Mouse (Mus musculus) c-Kit-positive CD71-positive TER-119-positive erythroid progenitor cells, embryonic 14.5 days (primary cell): ENCODE results near the gene Cym.

Experiments
- DNase-seq: peaks from one replicate; pipeline ENCODE4 v3.0.0-alpha.2; 2013; ENCODE audit warnings: low spot score

The Cym gene

DNA sequence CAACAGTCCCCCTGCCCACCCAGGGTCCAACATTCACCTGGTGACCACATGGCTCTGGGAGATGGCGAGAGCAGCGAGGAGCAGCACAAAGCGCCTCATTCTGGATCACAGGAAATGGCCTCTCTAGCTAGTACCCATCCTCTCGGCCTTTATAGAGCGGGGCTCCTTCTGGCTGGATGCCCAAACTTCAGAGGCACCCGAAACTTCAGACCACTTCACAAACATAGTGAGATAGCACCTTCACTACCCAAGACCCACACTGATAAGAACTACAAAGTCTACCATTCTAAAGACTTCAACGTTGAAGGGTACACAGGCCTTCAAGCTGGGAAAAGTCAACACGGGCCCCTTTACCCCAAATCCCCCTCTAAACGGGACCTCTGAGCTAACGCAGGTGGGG is at the start of gene Cym:
Gene Cym (minus strand): TSS at position 125 of the 400 bp plus-strand sequence.
- no peak for DNase-seq

DNA sequence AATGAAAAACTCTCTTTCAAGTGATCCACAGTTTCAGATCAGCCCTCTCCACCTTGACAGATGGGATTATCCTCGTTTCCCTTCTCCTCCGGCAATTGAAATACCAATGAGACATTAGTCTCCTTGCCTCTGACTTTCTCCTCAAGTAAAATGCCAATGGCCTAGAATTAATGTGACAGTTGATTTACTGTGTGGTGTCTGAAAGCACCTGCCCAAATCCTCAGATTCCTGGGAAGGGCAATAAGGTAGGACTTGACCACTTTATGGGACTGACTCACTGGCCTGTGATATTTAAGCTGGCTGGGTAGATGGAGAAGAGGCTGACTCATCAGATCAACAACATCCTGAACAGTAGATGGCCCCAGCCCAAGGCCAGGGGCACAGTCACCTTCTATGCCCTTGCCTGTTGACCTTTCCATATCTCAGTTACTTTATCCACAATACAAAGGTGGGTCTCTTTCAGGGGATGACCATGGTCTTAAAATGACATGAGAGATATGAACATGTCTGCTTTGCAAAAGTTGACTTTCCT is 45.3 kb upstream of the Cym start:
- no peak for DNase-seq

DNA sequence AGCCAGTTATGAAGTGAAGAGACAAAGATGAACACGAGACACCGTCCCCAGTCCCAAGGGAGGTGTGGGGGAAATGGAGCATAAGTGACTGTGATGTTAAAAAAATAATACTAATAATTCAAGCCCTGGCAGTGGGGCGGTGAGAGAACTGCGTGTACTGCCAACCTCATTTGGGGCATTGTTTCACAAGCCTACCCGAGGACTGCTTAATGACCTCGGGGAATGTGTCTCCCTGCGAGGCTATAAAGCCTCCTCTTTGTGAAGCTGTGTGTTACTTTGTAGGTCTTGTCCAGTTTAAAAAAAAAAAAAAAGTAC is 40.3 kb upstream of the Cym start:
- DNase-seq: no peak

DNA sequence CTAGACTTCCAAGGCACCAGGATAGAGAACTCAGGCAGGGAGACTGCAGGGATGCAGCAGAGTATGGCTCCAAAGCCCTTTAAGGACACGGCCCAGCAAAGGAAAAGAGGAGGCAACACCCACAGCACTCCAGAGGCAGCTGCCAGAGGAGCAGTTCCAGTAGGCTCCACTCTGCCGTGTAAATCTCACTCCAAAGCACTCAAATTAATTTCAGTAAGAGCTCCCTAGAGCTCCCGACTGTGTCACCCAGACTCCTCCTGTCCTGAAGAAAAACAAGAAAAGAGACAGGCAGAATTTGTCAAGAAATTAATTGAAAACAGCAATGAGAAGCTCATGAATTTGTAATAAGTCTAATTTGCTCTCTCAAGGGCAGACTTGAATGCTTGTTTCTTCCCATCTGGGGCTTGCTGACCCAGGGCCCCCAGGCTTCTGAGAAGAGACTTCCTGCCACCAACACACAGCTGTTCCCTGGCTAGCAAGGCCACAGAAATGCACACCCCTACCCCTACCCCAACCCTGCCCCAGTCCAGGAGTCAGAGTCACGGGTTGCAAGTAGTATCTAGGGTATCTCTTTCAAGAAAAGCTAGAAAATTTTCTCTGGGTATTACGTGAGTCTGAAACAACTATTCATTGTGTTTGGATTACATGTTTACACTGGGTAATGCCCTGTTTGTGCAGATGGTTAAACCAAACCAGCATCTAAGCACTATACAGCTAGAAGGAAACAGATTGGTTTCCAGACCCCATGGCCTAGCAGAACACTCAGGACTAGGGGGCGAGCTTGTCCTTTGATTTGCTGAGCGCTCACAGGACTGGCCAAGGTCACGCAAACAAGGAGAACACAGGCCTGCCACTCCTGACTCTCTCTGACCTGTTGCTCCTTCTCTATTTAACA is 39.7 kb upstream of the Cym start:
- DNase-seq: no peak

DNA sequence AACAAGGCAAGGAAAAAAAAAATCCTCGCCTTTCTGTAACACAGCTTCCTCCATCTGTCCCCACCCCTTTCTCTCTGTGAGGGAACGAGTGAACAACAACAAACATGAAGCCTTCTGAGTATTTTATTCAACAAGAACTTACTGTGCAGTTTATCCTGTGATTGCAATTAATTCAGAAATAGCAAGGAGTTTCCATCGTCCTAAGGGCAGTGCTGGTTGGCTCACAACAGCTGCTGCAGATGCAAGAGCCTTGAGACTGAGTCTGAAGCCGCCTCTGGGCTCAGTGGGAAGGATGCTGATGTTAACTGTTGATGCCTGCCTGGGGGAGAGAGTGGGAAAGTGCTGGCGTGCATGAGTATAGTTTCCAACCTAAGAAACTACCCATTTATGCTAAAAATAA is 36.4 kb upstream of the Cym start:
- no peak for DNase-seq

DNA sequence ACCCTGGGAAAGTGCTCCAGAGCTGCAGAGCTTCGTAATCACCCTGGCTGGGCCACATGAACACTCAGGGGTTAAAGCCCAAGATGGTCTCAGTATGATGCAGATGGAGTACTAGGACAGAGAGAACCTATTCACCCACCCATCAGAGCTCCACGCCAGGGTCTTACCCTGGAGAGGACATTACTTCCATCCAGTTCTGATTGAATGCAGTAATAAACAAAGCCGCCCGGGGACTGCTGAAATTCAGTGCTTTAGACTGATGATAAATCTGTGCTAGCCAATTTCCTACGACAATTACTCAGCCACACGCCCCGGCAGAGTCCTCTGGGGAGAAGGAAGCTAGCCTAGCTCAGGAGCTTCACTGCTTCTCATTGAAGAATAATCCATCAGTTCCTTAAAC is 35.2 kb upstream of the Cym start:
- DNase-seq: no peak

DNA sequence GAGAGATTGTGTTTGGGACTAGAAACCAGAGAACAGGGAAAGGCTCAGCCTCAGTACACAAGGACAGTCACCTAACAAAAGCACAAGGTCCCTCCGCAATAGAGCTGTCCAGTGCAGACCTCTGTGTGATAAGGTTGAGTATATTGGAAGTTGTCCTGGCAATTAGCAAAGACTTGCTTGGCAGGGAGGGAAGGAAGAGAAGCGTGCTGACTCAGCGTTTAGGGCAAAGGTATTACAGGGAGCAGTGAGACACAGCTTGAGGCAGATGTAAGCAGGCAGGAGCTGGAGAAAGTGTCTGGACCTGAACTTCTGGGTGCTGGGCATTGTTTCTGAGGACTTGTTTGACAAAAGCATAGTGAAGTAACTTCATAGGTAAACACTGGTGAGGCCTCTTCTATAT is 34.5 kb upstream of the Cym start:
- DNase-seq: no peak

DNA sequence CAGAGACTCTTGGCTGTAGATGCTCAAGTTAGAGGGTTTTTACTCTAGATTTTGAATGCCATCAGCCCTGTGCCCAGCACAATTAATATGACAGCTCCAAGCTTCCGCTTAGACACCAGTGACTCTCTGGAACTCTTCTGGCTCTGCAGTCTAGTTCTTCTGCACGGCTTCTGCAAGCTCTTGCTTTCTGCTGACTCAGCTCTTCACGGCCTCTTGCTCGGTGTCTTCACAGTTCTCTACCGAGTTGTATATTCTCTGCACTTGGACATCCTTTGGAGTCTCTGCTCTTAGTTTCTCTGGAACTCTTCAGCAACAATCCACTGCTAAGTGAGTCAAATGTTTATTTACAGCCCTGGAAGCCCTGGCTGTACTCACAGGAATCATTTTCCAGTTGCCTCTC is 32.4 kb upstream of the Cym start:
- no peak for DNase-seq

DNA sequence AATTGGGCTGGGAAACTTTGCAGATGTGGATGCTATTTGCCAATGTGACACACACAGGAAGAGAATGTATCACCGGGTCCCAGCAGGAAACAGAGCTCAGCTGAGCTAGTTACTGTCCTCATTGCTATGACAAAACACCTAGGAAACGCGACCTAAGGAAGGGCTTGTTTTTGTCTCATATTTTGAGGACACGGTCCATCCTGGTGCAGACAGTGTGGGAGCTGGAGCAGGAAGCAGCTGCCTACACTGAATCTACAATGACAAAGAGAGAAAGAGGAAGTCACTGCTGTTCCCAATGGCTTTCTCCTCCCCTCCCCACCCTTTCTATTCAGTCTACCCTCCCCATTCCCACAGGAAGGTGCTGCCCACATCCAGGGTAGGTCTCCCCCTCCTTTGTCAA is 30.5 kb upstream of the Cym start:
- DNase-seq: no peak

DNA sequence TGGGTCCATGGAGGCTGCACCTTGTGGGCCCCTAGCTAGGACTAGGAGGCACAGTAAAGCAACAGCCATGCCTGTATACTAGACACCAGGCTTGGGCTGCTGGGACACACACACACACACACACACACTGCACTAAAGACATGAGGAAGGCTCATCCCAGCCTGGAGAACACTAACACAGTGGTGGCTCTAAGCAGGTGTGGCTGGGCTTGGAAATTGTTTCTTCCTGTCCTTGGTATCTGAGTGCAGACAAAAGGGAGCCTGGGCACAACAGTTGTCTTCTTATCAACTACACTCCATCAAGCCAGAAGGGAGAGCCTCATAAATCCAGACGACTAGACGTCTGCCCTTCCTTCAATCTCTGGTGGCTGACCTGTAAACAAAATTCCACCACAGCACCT is 28.8 kb upstream of the Cym start:
- DNase-seq: no peak

DNA sequence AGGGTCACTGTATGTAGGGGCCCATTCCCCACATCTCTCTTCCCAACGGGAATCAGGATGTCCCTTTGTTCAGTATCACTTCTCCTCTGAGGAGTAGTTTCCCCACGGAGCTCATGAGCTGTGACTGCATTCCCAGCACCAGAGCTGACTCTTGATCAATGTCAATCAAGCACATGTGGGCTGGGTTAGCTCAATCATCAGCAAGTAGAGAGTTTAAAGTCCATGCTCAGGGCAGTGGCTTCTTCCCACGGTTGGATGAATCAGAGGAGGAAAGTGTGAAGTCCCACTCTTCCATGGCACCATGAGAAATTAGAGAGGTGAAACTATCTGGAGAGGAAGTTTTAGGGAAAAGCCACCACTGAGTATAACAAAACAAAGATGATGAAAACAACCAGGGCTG is 27.5 kb upstream of the Cym start:
- no peak for DNase-seq

DNA sequence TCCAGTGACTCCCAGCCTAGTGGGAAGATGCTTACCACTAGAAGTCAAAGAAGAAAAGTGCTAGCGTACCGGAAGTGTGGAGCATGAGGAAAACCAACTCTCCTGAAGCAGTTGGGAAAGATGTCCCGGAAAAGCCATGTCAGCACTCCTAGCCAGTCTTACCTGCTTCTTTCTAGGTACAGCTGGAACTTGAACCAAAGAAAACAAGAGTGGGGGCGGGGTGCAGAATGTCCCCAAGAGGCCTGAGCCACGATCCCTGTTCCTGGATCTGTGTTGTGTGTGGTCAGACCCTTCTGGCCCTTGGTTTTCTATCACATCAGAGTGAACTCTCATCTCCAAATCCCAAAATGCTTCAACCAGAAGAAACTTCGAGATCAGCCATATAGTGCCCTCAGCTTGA is 25.3 kb upstream of the Cym start:
- no peak for DNase-seq

DNA sequence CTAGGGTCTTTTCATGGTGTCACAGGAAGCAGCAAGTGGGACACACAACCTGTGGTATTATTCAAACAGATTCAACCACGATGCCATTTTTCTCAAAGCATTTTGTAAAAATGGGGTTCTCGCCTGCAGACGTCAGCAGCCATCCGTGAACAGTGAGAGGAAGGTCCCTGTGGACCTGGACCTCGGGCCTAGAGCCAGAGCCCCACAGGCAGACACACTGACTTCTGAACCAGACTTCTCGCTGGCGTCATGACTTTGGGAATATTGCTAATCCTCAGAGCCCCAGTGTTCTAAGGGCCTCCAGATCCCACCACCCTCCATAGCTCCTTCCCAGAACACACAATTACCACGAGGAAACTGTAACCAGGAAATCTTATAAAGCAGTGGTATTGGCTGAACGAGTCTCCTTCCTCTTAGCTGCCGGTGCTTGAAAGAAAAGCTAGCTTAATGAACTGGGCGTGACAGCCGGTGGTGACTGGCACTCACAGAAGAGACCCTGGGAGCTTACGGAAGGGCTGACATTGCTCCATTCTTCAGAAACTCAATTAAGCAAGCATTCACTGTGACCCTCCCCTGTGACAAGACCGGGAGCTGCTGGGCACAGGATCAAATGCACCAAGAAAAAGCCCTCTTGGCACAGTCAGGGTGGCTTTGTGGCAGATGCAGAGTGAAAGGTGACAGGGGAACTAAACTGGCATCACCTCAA is 20.0 kb upstream of the Cym start:
- DNase-seq: no peak

DNA sequence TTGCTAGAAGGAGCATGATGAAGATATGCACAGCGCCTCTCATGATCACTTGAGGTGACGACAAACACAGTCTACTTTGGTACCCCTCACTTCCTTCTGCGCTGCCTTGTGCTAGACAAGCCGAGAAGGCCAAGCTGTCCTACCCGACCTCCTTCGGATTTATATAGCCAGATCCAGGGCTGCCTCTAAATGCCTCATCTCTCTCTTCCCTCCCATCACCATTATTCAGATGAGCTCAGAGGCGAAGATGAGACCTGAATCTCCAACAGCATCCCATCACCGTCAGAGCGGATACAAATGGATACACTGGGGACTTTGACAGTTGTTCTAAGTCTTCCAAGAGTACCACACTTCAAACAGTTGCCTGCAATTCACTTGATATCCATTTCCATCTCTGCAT is 18.1 kb upstream of the Cym start, which contains the start of gene Prok1:
Gene Prok1 (minus strand): TSS at position 101 of the 400 bp plus-strand sequence.
- no peak for DNase-seq

DNA sequence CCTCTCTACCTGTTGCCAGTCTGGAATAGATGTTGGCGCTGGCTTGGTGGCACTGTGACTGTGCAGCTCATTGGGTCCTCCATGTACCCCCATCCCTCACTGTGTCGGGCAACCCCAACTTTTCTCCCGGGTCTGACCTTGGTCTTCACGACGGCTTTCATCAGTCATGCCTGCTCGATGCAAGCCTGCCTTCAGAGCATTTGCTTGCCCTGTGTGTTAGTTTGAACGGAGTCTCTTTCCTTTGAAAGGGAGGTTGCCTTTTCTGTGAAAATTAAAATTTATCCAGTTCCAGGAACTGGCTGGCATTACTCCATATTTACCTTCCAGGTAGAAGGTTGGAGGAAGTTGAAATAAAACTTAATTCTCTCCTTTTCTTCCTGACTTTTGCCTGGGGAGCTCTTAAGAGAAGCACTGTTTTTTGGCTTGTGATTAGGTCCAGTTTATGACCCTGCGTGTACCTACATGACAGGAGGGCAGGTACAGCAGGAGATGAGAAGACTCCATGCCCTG is 17.0 kb upstream of the Cym start:
- no peak for DNase-seq

DNA sequence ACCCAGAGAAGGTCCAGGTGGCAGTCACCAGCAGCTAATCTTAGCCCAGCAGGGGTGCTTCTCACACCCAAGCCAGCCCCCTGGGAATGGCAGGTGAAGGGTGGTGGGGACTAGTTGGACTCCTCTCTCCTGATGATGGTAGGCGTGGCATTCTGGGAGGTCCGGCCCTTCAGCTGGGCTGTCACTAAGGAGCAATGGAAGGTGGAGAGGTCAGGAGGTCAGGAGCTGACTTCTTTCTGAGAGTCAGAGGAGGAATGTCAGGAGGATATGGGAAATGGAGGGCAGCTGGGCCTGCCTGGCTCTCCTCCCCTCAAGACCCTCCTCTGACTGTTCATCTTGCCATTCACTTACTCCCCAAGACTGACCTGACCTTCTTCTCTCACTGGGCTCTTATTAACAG is 16.5 kb upstream of the Cym start:
- DNase-seq: no peak

DNA sequence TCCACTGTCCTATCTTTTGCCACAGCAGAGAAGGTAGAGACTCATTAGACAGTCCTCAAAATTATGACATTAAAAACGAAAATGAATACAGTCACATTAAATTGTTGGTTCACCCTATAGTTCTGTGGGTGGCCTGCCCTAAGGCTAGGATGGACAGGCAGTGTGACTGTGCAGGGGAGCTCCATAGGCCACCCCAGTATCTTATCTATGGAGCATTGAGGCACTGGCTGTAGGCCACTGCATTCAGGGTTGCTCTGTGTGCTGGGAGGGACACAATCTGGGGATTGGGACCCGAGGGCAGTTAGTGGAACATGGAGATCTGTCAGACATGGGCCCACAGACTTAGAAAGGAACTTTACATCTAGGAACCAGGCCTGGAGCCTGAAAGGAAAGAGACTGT is 12.4 kb upstream of the Cym start:
- no peak for DNase-seq

DNA sequence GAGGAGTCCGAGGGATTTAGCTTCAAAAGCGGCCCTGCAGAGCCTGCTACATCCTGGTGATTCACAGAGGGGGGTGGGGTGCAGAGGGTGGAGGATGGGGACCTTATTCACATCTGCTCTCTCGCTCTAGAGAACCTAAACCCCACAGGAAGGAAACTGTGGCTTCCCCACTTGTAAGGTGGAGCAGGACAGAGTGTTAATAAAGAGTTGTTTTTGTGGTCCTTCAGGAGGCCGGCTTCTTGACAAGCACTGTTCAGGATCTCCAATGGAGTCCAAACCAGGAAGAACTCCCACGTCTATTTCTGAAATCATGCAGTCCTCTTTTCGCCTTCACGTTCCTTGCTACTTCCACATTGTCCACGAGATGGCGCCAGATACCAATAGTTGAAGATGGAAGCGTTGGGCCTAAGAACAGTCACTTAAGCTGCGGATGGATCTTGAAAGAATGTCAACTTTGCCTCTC is 11.8 kb upstream of the Cym start:
- DNase-seq: peak; percentile 69

DNA sequence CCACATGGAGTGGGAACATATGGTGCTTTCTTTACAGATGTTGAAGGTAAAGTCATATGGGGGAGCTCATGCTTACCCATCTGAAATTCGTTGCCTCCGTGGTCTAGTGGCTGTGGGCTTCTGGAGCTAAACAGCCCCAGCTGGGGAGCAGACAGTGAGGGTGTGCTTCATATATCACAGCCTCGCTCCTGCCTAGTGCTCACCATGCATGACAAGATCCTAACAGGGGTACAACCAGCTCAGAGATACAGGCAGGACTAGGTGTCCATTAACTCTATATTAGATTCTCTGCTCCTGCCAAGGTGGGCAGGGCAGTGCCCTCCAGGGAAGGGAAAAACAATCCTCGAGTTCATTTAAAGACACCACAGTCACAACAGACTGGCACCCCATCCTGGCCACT is 9.7 kb upstream of the Cym start:
- DNase-seq: no peak

DNA sequence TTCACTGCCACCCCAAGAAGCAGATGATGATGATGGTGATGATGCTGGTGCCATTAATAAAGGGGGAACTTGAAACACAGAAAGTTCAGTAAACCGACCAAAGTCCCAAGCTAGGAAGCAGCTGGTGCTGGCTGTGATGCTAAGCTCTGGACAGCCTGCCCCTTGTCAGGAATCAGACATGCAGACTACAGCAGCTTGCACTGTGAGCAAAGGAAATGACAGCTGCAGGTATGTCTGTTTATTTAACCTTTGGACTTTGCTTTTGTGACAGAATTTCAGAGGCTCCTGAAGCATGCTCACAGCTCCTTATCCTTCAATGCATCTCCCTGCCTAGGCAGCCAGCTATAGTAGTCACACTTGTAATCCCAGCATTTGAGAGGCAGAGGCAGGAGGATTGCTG is 9.0 kb upstream of the Cym start, which contains the start of gene A630076J17Rik:
Gene A630076J17Rik (plus strand): TSS at position 88 of the 400 bp plus-strand sequence.
- DNase-seq: no peak

DNA sequence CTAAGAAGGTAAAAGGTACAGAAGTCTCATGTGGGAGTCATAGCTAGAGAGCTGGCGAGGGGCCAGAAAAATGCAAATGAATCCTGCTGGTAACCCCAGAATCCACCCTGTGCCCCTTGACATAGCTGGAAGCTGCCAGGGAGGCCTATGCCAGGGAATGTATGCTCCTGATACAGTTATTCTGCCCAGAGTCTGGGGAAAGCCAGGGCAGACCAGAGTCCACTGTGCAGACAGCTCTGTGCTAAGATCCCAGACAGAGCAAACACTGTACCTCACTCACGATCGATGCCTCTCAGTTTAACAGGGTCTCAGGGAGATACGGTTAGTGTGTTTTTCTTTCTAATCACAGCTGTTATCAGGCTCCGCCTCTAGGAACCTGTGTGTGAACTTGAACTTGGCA is 8.3 kb upstream of the Cym start:
- no peak for DNase-seq

DNA sequence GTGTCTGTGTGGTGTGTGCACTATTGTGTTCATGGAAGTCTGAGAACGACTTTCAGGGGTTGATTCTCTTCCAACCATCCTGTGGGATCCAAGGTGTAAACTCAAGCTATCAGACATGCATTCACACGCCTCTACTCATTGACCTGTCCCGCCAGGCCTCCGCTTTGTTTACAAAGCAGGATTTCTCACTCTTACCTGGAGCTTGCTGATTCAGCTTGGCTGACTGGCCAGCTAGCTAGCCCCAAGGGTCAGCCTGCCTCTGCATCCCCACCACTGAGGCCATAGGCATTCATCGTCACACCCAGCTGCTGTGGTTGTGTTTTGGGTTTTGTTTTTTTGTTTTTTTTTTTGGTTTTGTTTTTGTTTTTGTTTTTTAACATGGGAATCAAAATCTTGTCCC is 7.7 kb upstream of the Cym start:
- DNase-seq: no peak

DNA sequence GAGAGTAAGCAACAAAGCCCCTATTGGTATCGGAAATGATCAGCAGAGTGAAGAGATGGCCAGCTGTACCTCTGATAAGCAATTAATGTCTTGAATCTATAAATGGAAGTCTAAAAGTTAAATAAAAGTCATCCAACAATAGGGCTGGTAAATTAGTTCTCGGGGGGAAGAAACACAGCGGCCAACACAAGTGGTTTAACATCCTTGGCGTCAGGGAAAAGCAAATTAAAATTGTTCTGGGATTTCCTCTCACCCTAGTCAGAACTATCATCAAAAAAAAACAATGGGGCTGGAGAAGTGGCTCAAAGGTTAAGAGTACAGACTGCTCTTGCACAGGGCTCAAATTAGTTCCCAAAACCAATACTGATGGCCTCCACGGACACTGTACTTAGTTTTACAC is 4.3 kb upstream of the Cym start:
- no peak for DNase-seq
